Mouse (Mus musculus) macrophage (primary cell): ENCODE results near the gene Ntn3. TPM values are rescaled to one million over a fixed set of nuclear protein-coding genes. Genes with fewer than 3 reads are reported as not detected.

ENCODE experiments used
- H3K27ac ChIP-seq: fragments of 350-480 bp; formaldehyde crosslinking; 2 replicates; pipeline ENCODE4 v1.9.0; 2021
- H3K36me3 ChIP-seq: fragments of 350-480 bp; formaldehyde crosslinking; 2 replicates; pipeline ENCODE4 v1.9.0; 2021; ENCODE audit errors: inconsistent target
- H3K4me3 ChIP-seq: fragments of 350-480 bp; formaldehyde crosslinking; 2 replicates; pipeline ENCODE4 v1.9.0; 2021; ENCODE audit errors: inconsistent target
- H3K79me2 ChIP-seq: fragments of 350-480 bp; formaldehyde crosslinking; 2 replicates; pipeline ENCODE4 v1.9.0; 2021; ENCODE audit errors: inconsistent target
- WGBS: methylation state at CpG from one replicate; pipeline ENCODE4 v1.1.7; 2026; ENCODE audit warnings: inconsistent platforms; ENCODE audit not compliant: missing documents; 5-methylcytosine and 5-hydroxymethylcytosine counted together
- polyA plus RNA-seq: library from polyadenylated mRNA; stranded (reverse); fragments of 250-400 nt; gene quantifications from 3 replicates; pipeline ENCODE4 v1.2.4, GENCODE M21; 2018; ENCODE audit warnings: inconsistent platforms

Gene Ntn3
- polyA plus RNA-seq, 1 experiment from 2014 or later: not detected

- Histone ChIP-seq H3K27ac (no peak overlapping the region), H3K79me2 (peaks cover 9% of the 10 kb centered on the region; the same call in 1 of the 2 replicates), H3K4me3 (no peak overlapping the region), H3K36me3 (peaks cover 6% of the 10 kb centered on the region; the same call in 1 of the 2 replicates)
- 91% methylated on average over 5 of the region's 5 CpGs for WGBS
Observed at GRCm38 (mm10) chr17:24223513-24223912, 14.2 kb upstream of the Ntn3 start.

- H3K79me2 ChIP-seq: peaks cover 9% of the 10 kb centered on the region; the same call in 1 of the 2 replicates
- H3K4me3 ChIP-seq: no peak overlapping the region
- no peak overlapping the region for H3K27ac ChIP-seq
- H3K36me3 ChIP-seq: peaks cover 6% of the 10 kb centered on the region; the same call in 1 of the 2 replicates
- WGBS: 89% methylated on average over 6 of the region's 6 CpGs
Observed at GRCm38 (mm10) chr17:24222653-24223052, 13.3 kb upstream of the Ntn3 start.

GRCm38 (mm10) chr17:24220435-24221411, 11.4 kb upstream of the Ntn3 start, which contains the start of gene Tedc2:
Gene Tedc2, minus strand, starts transcription at chr17:24220851.
- Histone ChIP-seq H3K27ac (peak within 1 kb of the TSS; percentile 38), H3K4me3 (peak within 1 kb of the TSS; percentile 67), H3K36me3 (peaks cover 14% of the 10 kb centered on the region), H3K79me2 (peaks cover 9% of the 10 kb centered on the region; the same call in 1 of the 2 replicates)
- WGBS: 4% methylated on average over 41 of the region's 41 CpGs

- H3K79me2 ChIP-seq: peaks cover 9% of the 10 kb centered on the region; the same call in 1 of the 2 replicates
- H3K4me3 ChIP-seq: no peak overlapping the region
- peaks cover 15% of the 10 kb centered on the region for H3K36me3 ChIP-seq
- H3K27ac ChIP-seq: no peak overlapping the region
- WGBS: 77% methylated on average over 3 of the region's 4 CpGs
Observed at GRCm38 (mm10) chr17:24216836-24217235, 7.5 kb upstream of the Ntn3 start.

- H3K79me2 ChIP-seq: no peaks in the 10 kb centered on the region
- 90% methylated on average over 5 of the region's 6 CpGs for WGBS
- H3K36me3 ChIP-seq: peaks cover 15% of the 10 kb centered on the region
- H3K27ac ChIP-seq: no peak overlapping the region
- H3K4me3 ChIP-seq: no peak overlapping the region
Observed at GRCm38 (mm10) chr17:24213186-24213585, 3.9 kb upstream of the Ntn3 start.

GRCm38 (mm10) chr17:24212441-24213018, 3.2 kb upstream of the Ntn3 start:
- H3K79me2 ChIP-seq: no peaks in the 10 kb centered on the region
- 49% methylated on average over 5 of the region's 5 CpGs for WGBS
- H3K27ac ChIP-seq: no peak overlapping the region
- H3K4me3 ChIP-seq: no peak overlapping the region
- peaks cover 15% of the 10 kb centered on the region for H3K36me3 ChIP-seq

GRCm38 (mm10) chr17:24211631-24212440, 2.5 kb upstream of the Ntn3 start:
- H3K4me3 ChIP-seq: no peak overlapping the region
- 15% methylated on average over 37 of the region's 37 CpGs for WGBS
- no peaks in the 10 kb centered on the region for H3K79me2 ChIP-seq
- H3K27ac ChIP-seq: no peak overlapping the region
- H3K36me3 ChIP-seq: peaks cover 15% of the 10 kb centered on the region

GRCm38 (mm10) chr17:24210591-24210990, 1.3 kb upstream of the Ntn3 start:
- Histone ChIP-seq H3K27ac (no peak overlapping the region), H3K4me3 (no peak overlapping the region), H3K79me2 (no peaks in the 10 kb centered on the region), H3K36me3 (peaks cover 6% of the 10 kb centered on the region)
- 85% methylated on average over 3 of the region's 3 CpGs for WGBS

GRCm38 (mm10) chr17:24209916-24210240, 547 bp upstream of the Ntn3 start:
- Histone ChIP-seq H3K27ac (no peak overlapping the region), H3K79me2 (peaks cover 3% of the 10 kb centered on the region), H3K4me3 (no peak overlapping the region), H3K36me3 (no peaks in the 10 kb centered on the region)
- 100% methylated on average over 3 of the region's 3 CpGs for WGBS

GRCm38 (mm10) chr17:24208641-24209042, 689 bp downstream of the Ntn3 start:
- no peak overlapping the region for H3K27ac ChIP-seq
- WGBS: 34% methylated on average over 29 of the region's 29 CpGs
- H3K79me2 ChIP-seq: peaks cover 15% of the 10 kb centered on the region
- no peak overlapping the region for H3K4me3 ChIP-seq
- H3K36me3 ChIP-seq: no peaks in the 10 kb centered on the region

- 95% methylated on average over 30 of the region's 34 CpGs for WGBS
- Histone ChIP-seq H3K4me3 (no peak overlapping the region), H3K27ac (no peak overlapping the region), H3K36me3 (no peaks in the 10 kb centered on the region), H3K79me2 (peaks cover 22% of the 10 kb centered on the region)
Observed at GRCm38 (mm10) chr17:24207768-24208640, 1.3 kb downstream of the Ntn3 start.

GRCm38 (mm10) chr17:24206451-24207351, 2.6 kb downstream of the Ntn3 start:
- H3K27ac ChIP-seq: no peak overlapping the region
- no peaks in the 10 kb centered on the region for H3K36me3 ChIP-seq
- peaks cover 35% of the 10 kb centered on the region for H3K79me2 ChIP-seq
- 12% methylated on average over 49 of the region's 62 CpGs for WGBS
- H3K4me3 ChIP-seq: peak overlapping the region; percentile 25; the same call in 1 of the 2 replicates

GRCm38 (mm10) chr17:24205908-24206361, 3.4 kb downstream of the Ntn3 start:
- H3K79me2 ChIP-seq: peaks cover 42% of the 10 kb centered on the region
- peak overlapping the region; percentile 25 for H3K4me3 ChIP-seq
- WGBS: 9% methylated on average over 15 of the region's 15 CpGs
- peak overlapping the region; percentile 39 for H3K27ac ChIP-seq
- no peaks in the 10 kb centered on the region for H3K36me3 ChIP-seq
